Mouse (Mus musculus): ENCODE data around the gene Ctbs.

Ctbs gene

GRCm38 (mm10) chr3:146449745-146450250 lies at the start of gene Ctbs:
TSS of gene Ctbs (plus strand) at chr3:146449795.
- no peak for DNase-seq (ENCODE audit: low spot score in 2 of 2)

- no peak for DNase-seq (ENCODE audit: low spot score in 2 of 2)
Observed at GRCm38 (mm10) chr3:146403770-146404169, 45.8 kb upstream of the Ctbs start.

GRCm38 (mm10) chr3:146404311-146405201 lies 45.0 kb upstream of the Ctbs start, which contains the start of gene Ssx2ip:
TSS of gene Ssx2ip (plus strand) at chr3:146404642.
- peak; percentile 97 for DNase-seq (ENCODE audit: low spot score in 2 of 2)

GRCm38 (mm10) chr3:146405213-146406006 lies 44.2 kb upstream of the Ctbs start:
- DNase-seq (ENCODE audit: low spot score in 2 of 2) = peak in 1 of 2 experiments; percentile 7

GRCm38 (mm10) chr3:146406007-146406341 lies 43.6 kb upstream of the Ctbs start:
- peak; percentile 76 to 80 for DNase-seq (ENCODE audit: low spot score in 2 of 2)

GRCm38 (mm10) chr3:146407086-146407721 lies 42.4 kb upstream of the Ctbs start:
- no peak for DNase-seq (ENCODE audit: low spot score in 2 of 2)

GRCm38 (mm10) chr3:146410114-146410513 lies 39.5 kb upstream of the Ctbs start:
- no peak for DNase-seq (ENCODE audit: low spot score in 2 of 2)

- DNase-seq (ENCODE audit: low spot score in 2 of 2) = no peak
Observed at GRCm38 (mm10) chr3:146412008-146412407, 37.6 kb upstream of the Ctbs start.

- no peak for DNase-seq (ENCODE audit: low spot score in 2 of 2)
Observed at GRCm38 (mm10) chr3:146412480-146412879, 37.1 kb upstream of the Ctbs start.

- no peak for DNase-seq (ENCODE audit: low spot score in 2 of 2)
Observed at GRCm38 (mm10) chr3:146413016-146413415, 36.6 kb upstream of the Ctbs start.

- peak in 1 of 2 experiments; percentile 13 for DNase-seq (ENCODE audit: low spot score in 2 of 2)
Observed at GRCm38 (mm10) chr3:146413992-146414391, 35.6 kb upstream of the Ctbs start.

- DNase-seq (ENCODE audit: low spot score in 2 of 2) = no peak
Observed at GRCm38 (mm10) chr3:146414555-146414954, 35.0 kb upstream of the Ctbs start.

GRCm38 (mm10) chr3:146417873-146418272 lies 31.7 kb upstream of the Ctbs start:
- no peak for DNase-seq (ENCODE audit: low spot score in 2 of 2)

- DNase-seq (ENCODE audit: low spot score in 2 of 2) = no peak
Observed at GRCm38 (mm10) chr3:146418901-146419300, 30.7 kb upstream of the Ctbs start.

- DNase-seq (ENCODE audit: low spot score in 2 of 2) = no peak
Observed at GRCm38 (mm10) chr3:146419534-146419933, 30.1 kb upstream of the Ctbs start.

GRCm38 (mm10) chr3:146419992-146420537 lies 29.5 kb upstream of the Ctbs start:
- no peak for DNase-seq (ENCODE audit: low spot score in 2 of 2)

- DNase-seq (ENCODE audit: low spot score in 2 of 2) = no peak
Observed at GRCm38 (mm10) chr3:146421787-146422186, 27.8 kb upstream of the Ctbs start.

GRCm38 (mm10) chr3:146423710-146424109 lies 25.9 kb upstream of the Ctbs start:
- no peak for DNase-seq (ENCODE audit: low spot score in 2 of 2)

- no peak for DNase-seq (ENCODE audit: low spot score in 2 of 2)
Observed at GRCm38 (mm10) chr3:146424306-146424900, 25.2 kb upstream of the Ctbs start.

GRCm38 (mm10) chr3:146425902-146426301 lies 23.7 kb upstream of the Ctbs start:
- no peak for DNase-seq (ENCODE audit: low spot score in 2 of 2)

GRCm38 (mm10) chr3:146426489-146426888 lies 23.1 kb upstream of the Ctbs start:
- no peak for DNase-seq (ENCODE audit: low spot score in 2 of 2)
